ENCODE assay signal across 10 mouse cellular contexts in genomic region chr5:123661602-123662001, GRCm38 (mm10). TPM values are rescaled to one million over a fixed set of nuclear protein-coding genes. Genes with fewer than 3 reads are reported as not detected.
DNase-seq lines count a peak whose midpoint lies in the region; ATAC-seq and TF ChIP-seq lines count a peak whose summit lies in the region.
"Had no signal": no experiment of that assay in that cellular context is flagged by ENCODE, and none has a peak within 500 bp of the region (broad histone marks: within the 10 kb centered on the region; RNA-seq: fewer than 3 reads in every experiment).

No protein-coding gene starts in this region.

- DNase-seq in gastrocnemius, adult 8-10 months (ENCODE audit: low spot score in 2 of 2) = peak; percentile 43 to 44
- DNase-seq in gastrocnemius, postnatal 4 days (ENCODE audit: low spot score in 2 of 2) = no peak
- no peak for DNase-seq in testis, postnatal 10 days (ENCODE audit: low spot score)
- DNase-seq in liver, embryonic 11.5 days (ENCODE audit: low spot score) = no peak
- no peak for DNase-seq in stomach, postnatal 0 days (ENCODE audit: low spot score)
- no peak for DNase-seq in midbrain, embryonic 14.5 days
- DNase-seq: right cerebral cortex, postnatal 4 days had no signal

- H3K9ac ChIP-seq in liver, embryonic 11.5 days (ENCODE audit: low read depth, low read length) = no peak overlapping the region
- H3K9ac ChIP-seq in stomach, postnatal 0 days (ENCODE audit: low read length) = no peak overlapping the region
- no peak overlapping the region for H3K9ac ChIP-seq in midbrain, embryonic 14.5 days (replicated peaks; ENCODE audit: low read length)

- H3K27ac ChIP-seq in testis, adult 2 months (ENCODE audit: control insufficient read depth, insufficient read depth, low read depth, low read length) = peak overlapping the region; percentile 4; the same call in 1 of the 2 replicates
- H3K27ac ChIP-seq in liver, embryonic 11.5 days (ENCODE audit: low read depth, low read length) = peak overlapping the region; percentile 46; the same call in 1 of the 2 replicates
- H3K27ac ChIP-seq in stomach, postnatal 0 days (replicated peaks) = peak overlapping the region; percentile 73
- no peak overlapping the region for H3K27ac ChIP-seq in midbrain, embryonic 14.5 days (replicated peaks; ENCODE audit: low read depth, low read length)
- H3K27ac ChIP-seq: midbrain, embryonic 10.5 days had no signal

- H3K4me3 ChIP-seq in testis, adult 2 months (ENCODE audit: control insufficient read depth, low read depth, low read length) = no peak overlapping the region
- no peak overlapping the region for H3K4me3 ChIP-seq in liver, embryonic 11.5 days (ENCODE audit: low read depth, low read length)
- no peak overlapping the region for H3K4me3 ChIP-seq in stomach, postnatal 0 days (ENCODE audit: low read depth, low read length)
- no peak overlapping the region for H3K4me3 ChIP-seq in midbrain, embryonic 14.5 days (replicated peaks; ENCODE audit: low read depth, low read length)
- H3K4me3 ChIP-seq: midbrain, embryonic 10.5 days had no signal

- peak overlapping the region; percentile 24; the same call in 1 of the 2 replicates for H3K4me2 ChIP-seq in liver, embryonic 11.5 days
- H3K4me2 ChIP-seq in stomach, postnatal 0 days (replicated peaks; ENCODE audit: low read depth) = no peak overlapping the region
- no peak overlapping the region for H3K4me2 ChIP-seq in midbrain, embryonic 14.5 days (ENCODE audit: low read length)

- H3K4me1 ChIP-seq in testis, adult 2 months (ENCODE audit: control insufficient read depth, insufficient read depth, low read length) = no peaks in the 10 kb centered on the region
- peaks cover 8% of the 10 kb centered on the region for H3K4me1 ChIP-seq in liver, embryonic 11.5 days (replicated peaks; ENCODE audit: control insufficient read depth, insufficient read depth, low read length)
- H3K4me1 ChIP-seq in stomach, postnatal 0 days (replicated peaks; ENCODE audit: control insufficient read depth, insufficient read depth) = 0 out of 2 replicates have a peak, but pooled peaks cover 3% of the 10 kb centered on the region
- H3K4me1 ChIP-seq in midbrain, embryonic 14.5 days (ENCODE audit: control insufficient read depth, insufficient read depth, low read length) = no peaks in the 10 kb centered on the region

- H3K9me3 ChIP-seq in liver, embryonic 11.5 days (ENCODE audit: control insufficient read depth, low read length) = no peaks in the 10 kb centered on the region
- H3K9me3 ChIP-seq in stomach, postnatal 0 days (ENCODE audit: control insufficient read depth, low read length) = no peaks in the 10 kb centered on the region
- no peaks in the 10 kb centered on the region for H3K9me3 ChIP-seq in midbrain, embryonic 14.5 days (ENCODE audit: control insufficient read depth, low read length)
- H3K9me3 ChIP-seq: midbrain, embryonic 10.5 days had no signal

- WGBS in liver, embryonic 11.5 days = 63% methylated on average over 3 of the region's 3 CpGs
- WGBS in stomach, postnatal 0 days = 38% methylated on average over 3 of the region's 3 CpGs
- WGBS in midbrain, embryonic 14.5 days = 82% methylated on average over 3 of the region's 3 CpGs

- no peak for TF ChIP-seq EP300 in stomach, postnatal 0 days (optimal IDR thresholded peaks at IDR 0.05)

- no peak for TF ChIP-seq POLR2A in testis, adult 2 months (IDR thresholded peaks at IDR 0.05; ENCODE audit: control insufficient read depth, low read depth, low read length)

- no peak for TF ChIP-seq CTCF in testis, adult 2 months (IDR thresholded peaks at IDR 0.05; ENCODE audit: control insufficient read depth, insufficient read depth, insufficient replicate concordance, low read depth, low read length)
- no peak for TF ChIP-seq CTCF in stomach, postnatal 0 days (IDR thresholded peaks at IDR 0.05; ENCODE audit: low read depth)

- no peaks in the 10 kb centered on the region for H3K36me3 ChIP-seq in testis, adult 2 months (ENCODE audit: control insufficient read depth, insufficient read depth, low read length)
- H3K36me3 ChIP-seq in liver, embryonic 11.5 days (ENCODE audit: control insufficient read depth, insufficient read depth, low read length) = no peaks in the 10 kb centered on the region
- no peaks in the 10 kb centered on the region for H3K36me3 ChIP-seq in stomach, postnatal 0 days (ENCODE audit: control insufficient read depth, insufficient read depth, low read length)
- no peaks in the 10 kb centered on the region for H3K36me3 ChIP-seq in midbrain, embryonic 14.5 days (ENCODE audit: control insufficient read depth, insufficient read depth, low read length)
- H3K36me3 ChIP-seq: midbrain, embryonic 10.5 days had no signal

- ATAC-seq in liver, embryonic 11.5 days (replicated peaks; ENCODE audit: low FRiP score) = no peak
- ATAC-seq in stomach, postnatal 0 days (ENCODE audit: low FRiP score, low TSS enrichment) = peak; percentile 82
- ATAC-seq in midbrain, embryonic 14.5 days (ENCODE audit: low FRiP score, low TSS enrichment) = no peak
- no peak for ATAC-seq in erythroblast, adult 5-6 weeks (replicated peaks; ENCODE audit: low FRiP score, poor library complexity, severe bottlenecking)

- H3K27me3 ChIP-seq in testis, adult 2 months (ENCODE audit: control insufficient read depth, insufficient read depth, low read length) = no peaks in the 10 kb centered on the region
- no peaks in the 10 kb centered on the region for H3K27me3 ChIP-seq in liver, embryonic 11.5 days (replicated peaks; ENCODE audit: control insufficient read depth, insufficient read depth, low read length)
- no peaks in the 10 kb centered on the region for H3K27me3 ChIP-seq in stomach, postnatal 0 days (ENCODE audit: control insufficient read depth, insufficient read depth, low read length)
- H3K27me3 ChIP-seq in midbrain, embryonic 14.5 days (ENCODE audit: control insufficient read depth, insufficient read depth, low read length) = no peaks in the 10 kb centered on the region

RNA-seq across cellular contexts. Expression of gene Clip1, which starts 22.8 kb away (rescaled TPM):
- 100 to 1,000 TPM; 341 to 375 (median 357) TPM for total RNA-seq in gastrocnemius, adult 8-10 months (2022)
- 10 to 100 TPM; 79.5 to 94.5 TPM for total RNA-seq in gastrocnemius, postnatal 4 days (2021)
- polyA plus RNA-seq in testis, adult 2 months (2012; rRNA removed) = 96.1 and 101 TPM in 2 replicates
- polyA plus RNA-seq in liver, embryonic 11.5 days (2014; fragmentation: Nextera tagmentation; extraction: Ambion mirVana) = 22.8 and 27.6 TPM in 2 replicates
- 36.1 and 41.4 TPM in 2 replicates for polyA plus RNA-seq in stomach, postnatal 0 days (2015; fragmentation: Nextera tagmentation; extraction: Ambion mirVana)
- 73.0 and 75.1 TPM in 2 replicates for polyA plus RNA-seq in midbrain, embryonic 14.5 days (2014; fragmentation: Nextera tagmentation; extraction: Ambion mirVana)
- 16.1 and 34.6 TPM in 2 replicates for total RNA-seq in erythroblast, adult 5-6 weeks (2015; ENCODE audit: low replicate concordance)
- 13.6 and 36.7 TPM in 2 replicates for total RNA-seq in erythroblast, adult 5-6 weeks (2017; ENCODE audit: low replicate concordance)

RNA-seq across cellular contexts. Expression of gene Zcchc8, which starts 59.3 kb away (rescaled TPM):
- 10 to 100 TPM in 3 of 4 experiments, 1 to 10 TPM in 1; 10.0 to 15.4 (median 11.6) TPM for total RNA-seq in gastrocnemius, adult 8-10 months (2022)
- 10 to 100 TPM; 42.8 to 50.7 TPM for total RNA-seq in gastrocnemius, postnatal 4 days (2021)
- polyA plus RNA-seq in testis, adult 2 months (2012; rRNA removed) = 49.2 and 54.8 TPM in 2 replicates
- 89.3 and 92.1 TPM in 2 replicates for polyA plus RNA-seq in liver, embryonic 11.5 days (2014; fragmentation: Nextera tagmentation; extraction: Ambion mirVana)
- polyA plus RNA-seq in stomach, postnatal 0 days (2015; fragmentation: Nextera tagmentation; extraction: Ambion mirVana) = 26.1 and 27.3 TPM in 2 replicates
- 56.5 and 80.0 TPM in 2 replicates for polyA plus RNA-seq in midbrain, embryonic 14.5 days (2014; fragmentation: Nextera tagmentation; extraction: Ambion mirVana)
- 6.7 and 10.8 TPM in 2 replicates for total RNA-seq in erythroblast, adult 5-6 weeks (2015; ENCODE audit: low replicate concordance)
- total RNA-seq in erythroblast, adult 5-6 weeks (2017; ENCODE audit: low replicate concordance) = 16.1 and 38.2 TPM in 2 replicates

Comparison
In these comparisons a context has a peak if more than half of its experiments do, and no peak if none do; other contexts are left out.
1. DNase-seq: peak in gastrocnemius, adult 8-10 months (2 of 2); none in gastrocnemius, postnatal 4 days (0 of 2), testis, postnatal 10 days (single experiment), liver, embryonic 11.5 days (single experiment), stomach, postnatal 0 days (single experiment) and midbrain, embryonic 14.5 days (single experiment).